Mouse (Mus musculus) right cerebral cortex, postnatal 25 days (tissue): Measurements from ENCODE around the gene Rtn4rl1.
"Not testable (repeated sequence)": the region's sequence is repeated elsewhere in the genome, so short reads cannot be mapped to it uniquely, and the experiment has no call there.

Experiments
- DNase-seq: peaks from one replicate; pipeline ENCODE4 v3.0.0; 2022

The Rtn4rl1 gene

DNA sequence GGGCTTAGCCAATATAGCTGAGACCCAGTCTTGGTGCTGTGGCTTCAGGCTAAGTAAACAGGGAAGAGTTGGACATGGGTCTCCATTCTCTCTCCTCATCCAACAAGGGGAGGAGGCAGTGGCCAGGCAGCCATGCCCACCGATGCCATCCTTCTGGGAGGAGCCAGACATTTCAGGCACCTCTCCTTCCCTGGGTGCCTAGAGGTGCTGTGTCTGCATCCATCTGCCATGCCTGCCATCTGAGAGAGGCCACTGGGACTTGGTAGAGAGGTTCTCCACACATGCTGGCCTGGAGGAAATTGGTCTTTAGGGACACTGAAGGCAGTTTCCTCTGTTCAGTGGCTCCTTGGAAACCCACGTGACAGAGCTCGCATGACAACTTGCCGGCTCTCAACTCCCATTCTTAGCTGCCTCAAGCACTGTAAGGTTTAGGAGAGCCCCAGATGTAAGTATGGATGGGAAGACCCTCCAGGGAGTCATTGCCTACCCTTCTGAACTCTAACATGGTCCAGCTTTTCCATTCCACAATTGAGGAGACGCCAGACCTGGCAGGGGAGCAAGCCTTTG is 86.9 kb downstream of the Rtn4rl1 start:
- no peak for DNase-seq

DNA sequence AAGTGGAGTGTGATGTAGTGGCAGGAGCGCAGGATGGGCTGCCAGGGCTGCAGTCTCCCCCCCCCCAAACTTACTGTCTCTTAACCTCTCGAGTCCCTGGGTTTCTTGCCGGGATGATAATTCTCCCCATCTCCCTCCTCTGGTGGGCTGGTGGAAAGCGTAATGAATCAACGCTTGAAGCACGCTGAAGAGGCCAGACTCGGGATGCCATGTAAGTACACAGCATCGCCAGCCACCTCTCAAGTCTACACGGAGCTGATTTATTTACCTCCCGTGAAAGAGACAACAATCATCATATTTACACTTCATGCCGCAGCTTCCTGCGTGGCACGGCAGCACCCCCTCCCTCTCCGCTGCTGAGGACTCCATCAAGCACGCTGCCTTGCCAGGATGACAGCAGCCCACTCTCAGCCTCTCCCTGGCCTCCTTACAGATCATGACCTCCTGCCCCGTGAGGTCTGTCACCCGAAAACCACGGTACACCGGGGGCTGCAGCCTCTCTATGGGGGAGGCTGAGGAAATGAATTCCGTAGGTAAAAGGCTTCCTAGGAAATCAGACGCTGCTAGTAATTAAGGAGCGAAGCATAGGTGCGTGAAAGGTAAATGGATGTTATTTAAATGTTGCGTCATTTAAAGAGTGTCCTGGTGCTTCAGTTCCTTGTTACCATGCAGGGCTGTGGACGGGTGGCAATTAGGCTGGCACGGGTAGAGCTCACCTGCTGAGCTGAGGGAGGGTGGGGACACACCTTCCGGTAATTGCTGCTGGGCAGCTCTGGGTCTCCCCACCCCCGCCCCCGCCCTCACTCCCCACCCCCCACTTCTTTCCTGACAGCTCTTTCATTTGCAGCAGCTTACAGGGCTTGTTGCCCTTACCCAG is 88.0 kb downstream of the Rtn4rl1 start:
- DNase-seq: no peak

DNA sequence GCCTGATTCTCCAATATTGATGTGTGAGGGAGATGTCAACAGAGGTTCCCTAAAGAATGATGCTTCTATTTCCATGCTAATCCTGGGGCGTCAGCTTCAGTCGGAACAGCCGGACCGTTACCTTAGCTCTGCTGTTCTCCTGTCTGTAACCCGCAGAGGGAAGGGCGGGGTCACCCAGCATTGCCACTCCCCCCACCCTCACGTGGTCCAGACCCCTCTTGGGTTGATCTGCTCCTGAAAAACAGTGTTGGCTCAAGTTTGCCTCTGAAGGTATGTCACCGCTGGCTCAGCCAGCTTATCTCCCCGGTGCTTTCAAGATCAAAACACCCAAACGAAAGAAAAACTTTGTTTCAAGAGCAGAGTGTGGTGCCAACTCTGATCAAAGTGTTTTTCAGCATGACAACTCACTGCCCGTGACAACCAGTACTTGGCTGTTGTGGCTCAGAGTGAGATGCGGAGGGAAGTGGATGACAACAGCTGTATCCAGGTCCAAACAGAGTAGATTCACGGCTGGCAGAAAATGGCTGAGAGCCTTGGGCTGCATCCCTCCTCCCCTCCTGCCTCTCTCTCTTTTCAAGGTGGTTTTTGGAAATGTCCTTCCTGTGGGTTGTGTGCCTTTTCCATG is 89.0 kb downstream of the Rtn4rl1 start:
- no peak for DNase-seq

DNA sequence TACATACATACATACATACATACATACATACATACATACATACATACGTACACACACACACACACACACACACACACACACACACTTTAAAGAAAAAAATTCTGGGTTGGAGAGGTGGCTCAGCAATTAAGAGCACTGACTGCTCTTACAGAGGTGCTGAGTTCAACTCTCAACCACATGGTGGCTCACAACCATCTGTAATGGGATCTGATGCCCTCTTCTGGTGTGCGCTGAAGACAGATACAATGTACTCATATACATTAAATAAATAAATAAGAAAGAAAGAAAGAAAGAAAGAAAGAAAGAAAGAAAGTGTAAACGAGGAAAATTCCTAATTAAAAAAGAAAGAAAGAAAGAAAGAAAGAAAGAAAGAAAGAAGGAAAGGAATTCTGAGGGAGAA is 90.2 kb downstream of the Rtn4rl1 start:
- DNase-seq: not testable (repeated sequence)

DNA sequence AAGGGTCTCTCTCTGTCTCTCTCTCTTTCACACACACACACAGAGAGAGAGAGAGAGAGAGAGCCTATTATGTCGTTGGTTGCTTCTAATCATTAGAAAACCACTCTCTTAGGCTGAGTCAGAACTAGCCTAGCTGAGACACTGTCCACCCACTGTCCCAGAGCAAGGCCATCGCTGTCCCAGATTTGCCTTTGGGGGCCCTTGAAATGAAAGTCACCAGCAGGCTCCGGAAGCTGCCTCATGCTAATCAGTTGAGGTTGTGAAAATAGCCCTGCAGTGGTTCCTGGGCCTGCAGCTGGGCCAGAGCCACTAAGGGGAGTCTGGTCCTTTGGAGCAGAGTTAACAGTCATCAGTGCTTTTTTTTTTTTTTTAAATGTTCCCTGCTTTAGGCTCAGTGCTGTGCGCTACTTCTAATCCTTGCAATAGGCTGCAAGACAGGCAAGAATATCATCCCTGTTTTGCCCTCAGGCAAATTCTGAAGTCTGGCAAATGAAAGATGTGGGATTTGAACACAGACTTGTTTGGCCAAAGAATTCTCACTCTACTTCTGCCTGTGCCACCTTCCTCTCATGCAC is 92.4 kb downstream of the Rtn4rl1 start:
- DNase-seq: no peak

DNA sequence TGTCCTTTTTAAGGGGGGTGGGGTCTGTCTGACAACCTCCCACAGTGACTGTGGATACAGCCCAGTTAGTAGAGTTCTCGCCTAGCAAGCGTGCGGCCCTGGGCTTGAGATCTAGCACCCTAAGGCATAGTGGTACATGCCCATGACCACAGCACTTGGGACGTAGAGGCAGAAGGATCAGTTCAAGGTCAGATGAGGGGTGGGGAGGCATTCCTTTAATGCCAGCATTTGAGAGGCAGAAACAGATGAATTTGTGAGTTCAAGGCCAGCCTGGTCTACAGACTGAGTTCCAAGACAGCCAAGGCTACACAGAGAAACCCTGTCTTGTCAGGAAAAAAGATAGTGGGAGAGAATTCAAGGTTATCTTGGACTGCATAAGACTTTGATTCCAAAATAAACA is 93.3 kb downstream of the Rtn4rl1 start:
- no peak for DNase-seq

DNA sequence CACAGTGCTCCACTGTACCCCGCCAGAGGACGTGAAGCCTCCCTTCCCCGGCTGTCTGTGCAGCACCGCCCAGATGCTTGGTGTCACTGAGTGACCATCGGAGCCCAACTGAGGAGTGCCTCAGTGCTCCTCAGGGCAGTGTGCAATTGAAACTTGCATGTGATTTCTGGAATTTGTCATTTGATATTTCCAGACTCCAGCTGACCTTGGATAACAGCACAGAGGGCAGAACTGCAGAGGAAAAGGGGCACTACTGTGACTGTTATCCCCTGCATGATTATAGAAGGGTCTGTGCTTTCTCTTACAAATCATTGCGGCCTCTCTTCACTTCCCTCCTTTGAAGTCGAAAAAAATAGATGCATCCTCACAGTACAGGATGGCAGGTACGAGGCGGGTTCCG is 94.4 kb downstream of the Rtn4rl1 start:
- DNase-seq: no peak

DNA sequence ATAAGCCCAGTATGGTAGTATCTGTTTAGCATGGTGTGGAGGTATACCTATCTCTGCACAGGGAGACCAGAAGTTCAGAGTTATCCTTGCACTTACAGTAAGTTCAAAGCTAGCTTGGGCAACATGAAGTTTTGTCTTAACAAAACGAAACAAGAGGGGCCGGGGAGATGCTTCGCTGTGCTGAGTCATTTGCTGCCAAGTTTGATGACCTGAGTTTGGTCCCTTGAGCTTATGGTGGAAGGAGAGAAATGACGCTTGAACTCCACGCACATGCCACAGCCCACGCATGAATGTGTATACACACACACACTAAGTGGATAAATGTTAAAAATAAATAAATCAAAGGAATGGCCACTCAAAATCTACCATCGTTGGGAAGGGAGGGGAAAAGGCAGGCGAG is 94.9 kb downstream of the Rtn4rl1 start:
- DNase-seq: no peak

DNA sequence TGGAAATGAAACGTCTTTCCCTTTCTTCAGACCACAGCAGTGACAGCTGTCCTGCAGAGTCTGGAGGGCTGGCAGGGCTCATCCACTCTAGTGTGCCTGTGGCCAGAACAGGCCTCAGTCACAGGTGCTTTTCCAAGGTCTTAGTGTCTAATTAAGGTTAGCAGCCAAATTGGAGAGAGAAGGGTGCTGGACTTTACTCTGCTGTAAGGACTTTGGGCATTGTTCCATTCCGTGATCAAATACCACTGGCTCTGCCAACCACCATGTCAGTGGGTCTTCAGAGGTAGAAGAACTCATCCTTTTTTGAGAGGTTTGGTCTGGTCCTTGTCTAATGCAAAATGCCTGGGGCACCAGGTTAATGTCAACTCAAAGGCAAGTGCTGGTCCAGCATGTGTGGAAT is 95.5 kb downstream of the Rtn4rl1 start:
- DNase-seq: no peak

DNA sequence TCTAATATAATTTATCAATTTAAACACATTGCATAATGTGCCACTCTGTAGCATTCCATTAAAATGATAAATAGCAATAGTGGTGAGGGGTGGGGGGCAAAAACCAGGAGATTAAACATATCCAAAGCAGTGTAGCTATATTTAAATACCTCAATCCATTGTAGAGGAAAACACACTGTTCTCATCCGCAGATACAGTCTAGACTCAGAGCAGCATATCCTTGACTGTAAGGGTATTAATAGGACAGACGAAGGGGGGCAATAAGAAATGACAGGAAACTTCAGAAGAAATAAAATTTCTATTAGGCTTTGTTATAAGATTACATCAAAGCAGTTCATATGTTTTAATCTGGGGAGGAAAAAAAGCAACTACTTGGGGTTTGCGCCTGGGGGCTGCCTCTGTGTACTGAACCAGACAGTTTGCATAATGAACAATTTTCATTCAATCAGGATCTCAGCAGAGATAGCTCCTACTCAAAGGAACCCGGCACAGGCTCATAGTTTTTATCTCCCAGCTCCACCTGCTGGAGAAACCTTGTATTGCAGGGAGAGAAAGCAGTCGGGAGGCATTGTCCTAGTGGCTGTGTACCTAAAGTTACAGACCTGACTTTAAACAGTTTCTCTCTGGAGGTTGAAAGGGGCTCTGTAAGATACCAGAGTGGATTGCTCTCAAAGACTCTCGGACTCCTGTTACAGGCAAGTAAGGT is 97.1 kb downstream of the Rtn4rl1 start:
- peak; percentile 88 for DNase-seq

DNA sequence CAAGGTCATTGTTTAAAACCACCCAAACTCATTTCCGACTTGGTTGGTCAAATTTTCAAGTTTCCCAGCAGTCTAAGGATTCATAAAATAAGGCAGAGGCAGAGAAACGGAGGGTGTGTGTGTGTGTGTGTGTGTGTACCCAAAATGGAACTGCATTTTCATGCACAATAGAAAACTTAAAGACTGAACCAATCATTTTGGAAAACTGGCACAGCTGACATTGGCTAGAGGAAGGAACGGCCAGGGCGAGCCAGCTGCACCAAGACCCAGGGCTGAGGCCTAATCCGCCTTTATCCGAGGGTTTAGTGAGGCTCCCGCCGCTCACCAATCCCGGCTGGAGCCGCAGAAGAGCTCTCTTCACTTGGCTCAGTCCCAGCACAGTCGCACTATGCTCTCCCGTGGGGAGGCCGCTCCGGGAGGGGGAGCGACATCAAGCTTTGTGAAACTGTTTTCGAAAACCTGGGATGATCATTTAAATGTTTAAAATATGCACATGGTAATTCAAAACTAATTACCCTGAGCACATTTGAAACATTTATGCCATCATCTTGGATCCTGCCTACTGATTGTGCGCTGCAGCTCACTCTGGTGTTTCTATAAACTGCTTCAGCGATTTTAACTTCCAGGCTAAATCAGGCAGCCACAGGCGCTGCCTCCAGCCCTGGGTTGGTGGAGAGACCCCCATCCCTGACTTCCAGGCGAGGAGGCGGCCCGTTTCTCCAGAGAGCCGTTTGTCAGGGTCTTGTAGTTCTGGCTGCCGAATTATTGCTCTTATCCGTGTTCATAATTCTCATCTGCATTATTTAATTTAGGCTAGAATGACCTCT is 98.0 kb downstream of the Rtn4rl1 start:
- DNase-seq: peak; percentile 75

DNA sequence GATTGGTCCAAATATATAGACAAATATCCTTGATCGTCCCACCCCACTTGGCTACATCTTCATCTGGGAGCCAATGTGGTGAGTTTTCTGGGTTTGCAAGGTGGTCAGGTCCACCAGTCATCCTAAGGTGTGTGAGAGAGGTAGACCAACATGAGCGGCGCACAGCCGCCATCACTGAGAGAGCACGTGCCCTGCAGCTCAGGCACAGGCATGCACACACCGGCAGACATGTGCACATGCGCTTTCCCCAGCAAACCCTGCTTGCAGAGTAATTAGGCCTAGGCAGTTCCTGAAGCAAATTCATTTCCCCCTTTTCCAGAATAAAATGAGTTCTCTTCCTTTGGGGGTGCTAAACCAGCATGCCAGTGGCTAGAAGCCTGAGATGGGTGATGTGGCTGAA is 98.7 kb downstream of the Rtn4rl1 start:
- no peak for DNase-seq

DNA sequence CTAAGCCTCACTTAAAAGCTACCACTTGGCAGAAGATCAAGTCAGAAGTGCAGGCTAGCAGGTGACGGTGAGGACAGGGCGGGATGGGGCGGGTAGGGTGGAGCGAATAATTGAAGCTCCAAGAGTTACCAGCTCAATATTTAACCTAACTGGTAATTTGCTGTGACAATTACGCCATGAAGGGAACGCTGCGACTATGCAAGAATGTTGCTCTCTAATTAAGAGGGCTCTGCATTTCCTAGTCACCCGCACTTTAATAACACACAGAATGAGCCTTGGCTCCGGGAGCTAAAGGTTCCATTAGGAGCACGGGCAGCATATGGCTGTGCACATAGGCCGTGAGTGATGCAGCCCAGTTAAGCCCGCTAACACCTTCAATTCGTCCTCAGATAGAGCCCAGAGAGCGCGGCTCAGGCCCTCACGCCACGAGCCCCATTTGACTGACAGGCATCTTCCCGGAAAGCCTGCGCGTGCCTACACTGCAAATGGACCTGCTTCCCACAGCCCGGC is 100.3 kb downstream of the Rtn4rl1 start:
- DNase-seq: no peak

DNA sequence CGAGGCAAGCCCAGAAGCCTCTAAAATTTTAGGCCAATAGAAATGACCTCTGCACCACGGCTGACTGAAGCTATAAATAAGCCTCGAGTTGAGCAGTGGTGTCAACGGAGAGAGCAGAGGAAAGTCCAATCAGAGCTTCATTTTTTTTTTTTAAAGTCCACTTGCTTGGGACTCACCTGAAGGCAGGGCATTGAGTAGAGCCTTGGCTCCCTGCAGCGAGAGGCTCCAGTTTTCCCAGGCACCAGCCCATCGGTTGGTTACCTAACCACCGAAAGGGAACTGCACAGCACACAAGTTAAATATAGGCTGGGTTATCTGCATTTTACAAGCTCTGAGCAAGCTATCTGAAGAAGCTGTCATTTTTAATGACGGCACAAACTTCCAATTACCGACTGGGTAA is 101.3 kb downstream of the Rtn4rl1 start:
- no peak for DNase-seq

DNA sequence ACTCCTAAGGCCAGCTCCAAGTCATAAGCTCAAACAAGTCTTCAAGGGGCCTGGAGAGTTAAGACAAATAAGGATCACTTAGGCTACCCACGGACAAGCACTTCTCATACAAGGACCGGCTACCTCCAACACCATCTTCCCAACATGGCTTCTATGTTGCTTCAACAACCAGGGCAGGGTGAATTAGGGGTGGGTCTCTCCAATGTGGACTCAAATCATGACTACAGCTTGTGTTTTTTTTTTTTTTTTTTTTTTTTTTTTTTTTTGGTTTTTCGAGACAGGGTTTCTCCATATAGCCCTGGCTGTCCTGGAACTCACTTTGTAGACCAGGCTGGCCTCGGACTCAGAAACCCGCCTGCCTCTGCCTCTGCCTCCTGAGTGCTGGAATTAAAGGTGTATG is 102.0 kb downstream of the Rtn4rl1 start:
- DNase-seq: not testable (repeated sequence)

DNA sequence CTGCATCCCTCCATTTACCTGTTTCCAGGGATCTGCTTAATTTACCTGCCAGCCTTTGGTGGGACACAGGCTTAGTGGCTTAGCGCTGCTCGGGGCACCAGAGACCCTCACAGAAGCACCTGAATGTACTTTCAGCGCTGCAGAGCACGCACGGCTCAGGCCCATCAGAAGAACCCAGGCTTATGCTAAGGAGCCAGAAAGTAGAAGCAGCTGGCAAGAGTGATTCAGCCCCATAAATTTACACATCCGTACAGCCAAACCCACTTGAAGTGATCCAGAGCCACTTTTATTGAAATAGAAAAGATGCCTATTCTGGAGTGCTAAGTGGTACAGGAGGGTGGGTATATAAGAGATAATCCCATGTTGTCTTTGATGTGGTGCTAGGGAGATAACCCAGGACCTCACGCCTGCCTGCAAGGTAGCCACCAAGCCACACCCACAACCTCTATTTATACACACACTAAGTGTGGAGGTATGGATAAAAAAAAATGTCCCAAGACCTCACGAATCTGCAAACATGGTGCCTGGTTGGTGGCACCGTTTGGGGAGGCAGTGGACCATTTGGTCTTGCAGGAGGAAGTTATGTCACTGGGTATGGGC is 102.9 kb downstream of the Rtn4rl1 start:
- no peak for DNase-seq

DNA sequence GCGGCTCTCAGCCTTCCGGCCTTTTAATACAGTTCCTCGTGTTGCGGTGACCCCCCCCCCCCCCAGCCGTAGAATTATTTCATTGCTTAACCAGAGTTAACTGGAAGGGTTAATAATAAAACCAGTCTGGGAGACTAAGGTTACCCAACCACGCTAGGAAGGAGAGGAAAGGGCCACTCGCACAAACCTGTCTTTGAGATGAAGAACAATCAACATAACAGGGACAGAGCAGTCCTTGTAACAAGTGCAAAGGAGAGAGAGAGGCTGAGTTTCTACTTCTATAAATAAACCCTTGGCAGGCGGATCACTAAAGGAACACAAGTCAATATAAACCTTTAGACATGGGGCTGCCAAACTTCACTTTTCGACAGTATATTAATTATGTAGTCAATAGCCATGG is 104.0 kb downstream of the Rtn4rl1 start:
- DNase-seq: no peak

DNA sequence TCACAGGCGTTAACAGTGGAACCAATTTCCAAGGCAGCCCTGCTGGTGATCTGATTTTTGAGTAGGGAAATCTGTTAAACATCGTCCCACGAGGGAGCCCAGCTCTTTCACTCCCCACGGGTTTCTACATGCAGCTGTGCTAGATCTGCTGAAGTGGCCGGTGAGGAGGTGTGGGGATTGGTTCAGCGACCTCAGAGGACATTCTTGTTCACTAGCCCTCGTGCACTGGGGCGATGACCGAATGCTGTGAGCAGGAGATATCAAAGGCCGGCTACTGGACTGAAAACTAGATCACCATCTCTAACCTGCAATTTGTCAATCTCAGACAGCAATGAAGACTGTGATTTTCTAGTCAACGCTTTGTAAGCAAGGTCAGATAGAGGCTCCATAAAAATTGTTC is 104.9 kb downstream of the Rtn4rl1 start:
- no peak for DNase-seq

DNA sequence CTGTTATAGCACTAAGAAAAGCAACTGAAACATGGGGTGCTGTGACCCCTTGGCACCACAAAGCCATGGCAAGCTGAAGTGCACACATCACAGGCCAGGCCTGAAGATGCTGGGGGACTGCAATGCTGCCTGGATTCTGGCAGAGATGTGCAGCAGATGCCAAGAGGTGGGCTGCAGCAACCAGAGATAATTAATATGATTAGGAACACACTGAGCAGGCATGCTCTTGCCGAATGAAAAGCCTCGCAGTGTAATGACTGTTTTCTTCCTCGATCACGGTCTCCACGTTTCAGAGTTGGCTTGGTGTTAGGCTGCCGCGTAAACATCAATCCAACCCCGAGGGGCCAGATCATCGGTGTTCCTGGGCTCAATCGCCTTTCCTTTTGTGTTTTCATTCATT is 106.2 kb downstream of the Rtn4rl1 start:
- no peak for DNase-seq

DNA sequence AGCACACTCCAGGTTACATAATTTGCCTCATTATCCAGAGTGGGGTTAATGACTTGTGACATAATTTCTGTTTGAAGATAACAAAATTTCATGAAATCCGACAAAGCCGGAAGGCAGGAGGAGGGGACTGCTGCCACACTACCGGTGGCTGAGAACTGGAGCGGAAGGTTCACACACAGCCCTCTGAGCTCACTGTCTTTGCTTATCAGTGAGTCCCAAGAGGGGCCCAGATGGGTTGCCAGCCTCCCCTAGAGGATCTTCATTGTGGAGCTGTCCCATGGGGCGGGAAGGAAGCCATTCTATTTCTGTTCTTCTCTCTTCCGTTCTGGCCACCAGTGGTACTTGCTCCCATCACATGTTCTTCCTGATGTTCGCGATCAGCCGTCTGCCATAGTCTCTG is 107.4 kb downstream of the Rtn4rl1 start:
- no peak for DNase-seq

DNA sequence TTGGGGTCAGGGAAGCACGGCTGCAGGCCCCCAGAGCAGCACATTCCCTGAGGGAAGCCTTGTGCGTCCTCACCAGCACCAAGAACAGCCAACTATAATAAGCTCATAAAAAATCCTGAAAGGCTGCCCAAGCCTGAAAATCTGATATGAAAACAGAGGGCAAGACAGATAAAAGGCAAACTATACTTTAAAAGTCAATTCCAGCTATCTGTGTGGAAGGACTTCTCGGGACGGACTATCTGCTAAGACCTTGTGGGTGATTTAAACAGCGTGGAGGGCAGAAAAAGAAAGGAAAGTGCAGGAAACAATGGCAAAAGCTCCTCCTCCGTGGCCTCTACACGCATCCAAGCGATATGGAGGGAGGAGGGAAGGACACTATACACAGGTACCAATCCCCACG is 111.2 kb downstream of the Rtn4rl1 start:
- DNase-seq: no peak

DNA sequence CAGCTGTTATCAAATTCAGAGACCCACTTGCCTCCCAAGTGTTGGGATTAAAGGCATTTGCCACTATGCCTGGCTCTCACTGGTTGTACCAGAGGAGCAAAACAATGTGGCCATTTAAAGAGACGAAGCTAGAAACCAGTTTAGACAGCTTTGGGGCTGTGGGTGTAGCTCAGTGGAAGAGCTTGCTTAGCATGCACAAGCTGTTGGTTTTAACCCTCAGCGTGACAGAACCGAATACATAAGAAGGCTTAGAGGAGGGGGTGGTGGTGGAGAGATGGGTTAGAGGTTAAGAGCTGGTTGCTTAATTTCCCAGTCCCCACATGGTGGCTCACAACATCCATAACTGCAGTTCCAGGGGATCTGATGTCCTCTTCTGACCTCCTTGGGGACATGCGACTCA is 115.1 kb downstream of the Rtn4rl1 start:
- DNase-seq: no peak
